20 mouse cellular contexts compared by ENCODE assay signal in genomic region chr9:104107482-104107881, GRCm38 (mm10). TPM values are rescaled to one million over a fixed set of nuclear protein-coding genes. Genes with fewer than 3 reads are reported as not detected.
DNase-seq lines count a peak whose midpoint lies in the region; ATAC-seq lines count a peak whose summit lies in the region.
"Had no signal": no experiment of that assay in that cellular context is flagged by ENCODE, and none has a peak within 500 bp of the region (broad histone marks: within the 10 kb centered on the region; RNA-seq: fewer than 3 reads in every experiment).

No protein-coding gene starts in this region.

- ATAC-seq in heart, embryonic 16.5 days (replicated peaks; ENCODE audit: extremely low read depth, insufficient read depth, low FRiP score): peak; percentile 37; the same call in 1 of the 2 replicates
- peak; percentile 78 for ATAC-seq in kidney, embryonic 16.5 days (ENCODE audit: low FRiP score, low TSS enrichment)
- ATAC-seq: forebrain, embryonic 14.5 days; hindbrain, embryonic 16.5 days; inflammation-experienced regulatory T-cells, adult 6 months had no signal

- H3K36me3 ChIP-seq in heart, embryonic 16.5 days (ENCODE audit: control insufficient read depth, insufficient read depth): 0 out of 2 replicates have a peak, but pooled peaks cover 4% of the 10 kb centered on the region
- H3K36me3 ChIP-seq in kidney, embryonic 16.5 days (ENCODE audit: insufficient read depth, low read length): no peaks in the 10 kb centered on the region
- H3K36me3 ChIP-seq: embryonic facial prominence, embryonic 15.5 days; forebrain, embryonic 10.5 days; hindbrain, embryonic 12.5 days had no signal

- H3K27me3 ChIP-seq in heart, embryonic 16.5 days (ENCODE audit: control insufficient read depth, insufficient read depth, low read length): no peaks in the 10 kb centered on the region
- no peaks in the 10 kb centered on the region for H3K27me3 ChIP-seq in kidney, embryonic 16.5 days (ENCODE audit: insufficient read depth, low read length)
- H3K27me3 ChIP-seq: embryonic facial prominence, embryonic 15.5 days; hindbrain, embryonic 12.5 days had no signal

- 32% methylated on average over 6 of the region's 6 CpGs for WGBS in heart, embryonic 16.5 days
- WGBS in kidney, embryonic 16.5 days: 62% methylated on average over 6 of the region's 6 CpGs

- no peak overlapping the region for H3K4me2 ChIP-seq in heart, embryonic 16.5 days (ENCODE audit: low read depth, low read length)
- no peak overlapping the region for H3K4me2 ChIP-seq in kidney, embryonic 16.5 days (replicated peaks; ENCODE audit: low read depth, low read length)
- H3K4me2 ChIP-seq: embryonic facial prominence, embryonic 15.5 days; hindbrain, embryonic 12.5 days had no signal

- no peak overlapping the region for H3K4me3 ChIP-seq in heart, embryonic 16.5 days (ENCODE audit: low read length)
- H3K4me3 ChIP-seq in kidney, embryonic 16.5 days (ENCODE audit: low read length): no peak overlapping the region
- H3K4me3 ChIP-seq: embryonic facial prominence, embryonic 15.5 days; erythroblast, embryonic 14.5 days; forebrain, embryonic 10.5 days; gastrocnemius, adult 2 months; hindbrain, embryonic 12.5 days had no signal

- DNase-seq in heart, adult 18-20 months: peak; percentile 38 to 41
- no peak for DNase-seq in heart, postnatal 36 days
- DNase-seq in heart, postnatal 14 days: no peak
- no peak for DNase-seq in kidney, adult 18-20 months
- DNase-seq: cerebellum, adult 11 months; cerebellum, adult 8-10 months; cerebellum, postnatal 14 days; embryo, embryonic 11 days; gastrocnemius, adult 2 months; gastrocnemius, postnatal 25 days had no signal

- H3K9me3 ChIP-seq in heart, embryonic 16.5 days (replicated peaks; ENCODE audit: control insufficient read depth, low read length): peaks cover 7% of the 10 kb centered on the region
- H3K9me3 ChIP-seq in kidney, embryonic 16.5 days (ENCODE audit: low read length): peaks cover 5% of the 10 kb centered on the region; the same call in 1 of the 2 replicates
- H3K9me3 ChIP-seq: embryonic facial prominence, embryonic 15.5 days; forebrain, embryonic 10.5 days; hindbrain, embryonic 12.5 days had no signal

- H3K4me1 ChIP-seq in heart, embryonic 16.5 days (ENCODE audit: control insufficient read depth, insufficient read depth, low read length): no peaks in the 10 kb centered on the region
- H3K4me1 ChIP-seq in kidney, embryonic 16.5 days (ENCODE audit: insufficient read depth, low read length): no peaks in the 10 kb centered on the region
- H3K4me1 ChIP-seq: hindbrain, embryonic 12.5 days had no signal

- H3K27ac ChIP-seq in heart, embryonic 16.5 days (ENCODE audit: low read length): peak overlapping the region; percentile 32; the same call in 1 of the 2 replicates
- H3K27ac ChIP-seq in kidney, embryonic 16.5 days (ENCODE audit: low read length): no peak overlapping the region
- H3K27ac ChIP-seq: embryonic facial prominence, embryonic 15.5 days; forebrain, embryonic 10.5 days; hindbrain, embryonic 12.5 days had no signal

- intact Hi-C loops in heart, postnatal 36 days (cut with DNase I): no loop called here
- intact Hi-C loops in heart, postnatal 14 days (cut with DNase I): no loop called here

- no peak overlapping the region for H3K9ac ChIP-seq in heart, embryonic 16.5 days (ENCODE audit: low read length)
- H3K9ac ChIP-seq in kidney, embryonic 16.5 days (replicated peaks; ENCODE audit: low read length): no peak overlapping the region
- H3K9ac ChIP-seq: embryonic facial prominence, embryonic 15.5 days; hindbrain, embryonic 12.5 days had no signal

RNA-seq across cellular contexts. Expression of gene Ackr4, which starts 19.3 kb away (rescaled TPM):
- 1 to 10 TPM; 1.8 to 1.9 TPM for total RNA-seq in heart, adult 18-20 months (2021)
- total RNA-seq in heart, postnatal 36 days (2021): 1 to 10 TPM; 3.8 to 4.7 TPM
- 8.0 and 10.3 TPM in 2 replicates for polyA plus RNA-seq in heart, embryonic 16.5 days (2015; fragmentation: Nextera tagmentation; extraction: Ambion mirVana)
- total RNA-seq in heart, postnatal 14 days (2021): 1 to 10 TPM; 6.4 to 9.1 TPM
- polyA plus RNA-seq in kidney, embryonic 16.5 days (2015; fragmentation: Nextera tagmentation; extraction: Ambion mirVana): 1.9 and 2.0 TPM in 2 replicates
- total RNA-seq: granulocyte monocyte progenitor cell, adult 5-6 weeks had no signal
- polyA plus RNA-seq: erythroblast, embryonic 14.5 days had no signal

RNA-seq across cellular contexts. Expression of gene Acad11, which starts 44.3 kb away (rescaled TPM):
- total RNA-seq in heart, adult 18-20 months (2021): 100 to 1,000 TPM; 120 to 136 TPM
- total RNA-seq in heart, postnatal 36 days (2021): 100 to 1,000 TPM in 1 of 2 experiments, 10 to 100 TPM in 1; 98.0 to 105 TPM
- polyA plus RNA-seq in heart, embryonic 16.5 days (2015; fragmentation: Nextera tagmentation; extraction: Ambion mirVana): 14.3 and 16.7 TPM in 2 replicates
- total RNA-seq in heart, postnatal 14 days (2021): 10 to 100 TPM; 56.5 to 58.4 TPM
- 15.7 and 19.0 TPM in 2 replicates for polyA plus RNA-seq in kidney, embryonic 16.5 days (2015; fragmentation: Nextera tagmentation; extraction: Ambion mirVana)
- polyA plus RNA-seq: erythroblast, embryonic 14.5 days had no signal

RNA-seq across cellular contexts. Expression of gene Uba5, which starts 44.5 kb away (rescaled TPM):
- total RNA-seq in heart, adult 18-20 months (2021): 10 to 100 TPM; 14.9 to 15.4 TPM
- 10 to 100 TPM; 15.6 to 17.4 TPM for total RNA-seq in heart, postnatal 36 days (2021)
- polyA plus RNA-seq in heart, embryonic 16.5 days (2015; fragmentation: Nextera tagmentation; extraction: Ambion mirVana): 36.1 and 38.7 TPM in 2 replicates
- total RNA-seq in heart, postnatal 14 days (2021): 10 to 100 TPM; 18.4 to 20.3 TPM
- 46.2 and 48.9 TPM in 2 replicates for polyA plus RNA-seq in kidney, embryonic 16.5 days (2015; fragmentation: Nextera tagmentation; extraction: Ambion mirVana)

Comparison
In these comparisons a context has a peak if more than half of its experiments do, and no peak if none do; other contexts are left out.
1. DNase-seq: peak in heart, adult 18-20 months (2 of 2); none in heart, postnatal 36 days (0 of 2), heart, postnatal 14 days (0 of 2) and kidney, adult 18-20 months (single experiment).